ENCODE assay signal across 27 mouse cellular contexts in the genomic region with DNA sequence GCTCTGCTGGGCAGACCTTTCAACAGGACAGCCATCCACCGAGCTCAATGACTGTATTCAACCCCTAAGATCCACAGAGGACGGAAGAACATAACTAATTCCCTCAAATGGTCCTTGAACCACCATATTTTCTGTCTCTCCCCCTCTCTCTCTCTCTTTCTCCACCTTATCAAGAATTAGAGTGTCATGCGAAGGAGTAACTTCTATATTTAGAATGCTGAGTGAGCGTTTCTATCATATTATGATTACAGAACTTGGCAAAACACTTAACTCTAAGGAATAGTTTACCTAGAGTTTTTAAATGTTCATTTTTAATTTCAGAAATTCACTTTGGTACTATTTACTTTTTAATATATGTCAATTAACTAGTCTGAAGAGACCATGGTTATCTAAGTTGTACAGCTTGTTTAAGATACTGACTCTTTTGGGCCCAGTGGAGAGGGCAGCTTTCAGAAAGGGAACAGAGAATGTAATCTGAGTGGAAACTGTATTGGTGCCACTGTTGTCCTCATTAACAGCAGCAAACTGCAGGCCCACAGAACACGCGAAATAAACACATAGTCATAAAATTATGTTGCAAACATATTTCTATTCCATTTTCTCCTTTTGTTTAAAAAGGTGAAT. TPM values are rescaled to one million over a fixed set of nuclear protein-coding genes. Genes with fewer than 3 reads are reported as not detected.
DNase-seq lines count a peak whose midpoint lies in the region; ATAC-seq lines count a peak whose summit lies in the region.
"Had no signal": no experiment of that assay in that cellular context is flagged by ENCODE, and none has a peak within 500 bp of the region (broad histone marks: within the 10 kb centered on the region; RNA-seq: fewer than 3 reads in every experiment).

No protein-coding gene starts in this region.

- ATAC-seq in heart, embryonic 11.5 days (replicated peaks; ENCODE audit: insufficient number of reproducible peaks, low FRiP score, low TSS enrichment), result no peak
- 0 out of 2 replicates have a peak, but pooled peaks have one; percentile 41 for ATAC-seq in liver, embryonic 11.5 days (replicated peaks; ENCODE audit: low FRiP score)
- ATAC-seq in liver, embryonic 12.5 days, result peak; percentile 47; the same call in 1 of the 2 replicates
- ATAC-seq in forebrain, embryonic 11.5 days (replicated peaks; ENCODE audit: low FRiP score), result no peak
- no peak for ATAC-seq in cerebellum, adult (ENCODE audit: insufficient number of reproducible peaks, low FRiP score, low TSS enrichment)
- ATAC-seq: CD4-positive, CD25-positive, alpha-beta regulatory T cell, adult 4 months; forebrain, embryonic 15.5 days; hindbrain, postnatal 0 days; intestine, embryonic 16.5 days had no signal

- H3K4me1 ChIP-seq in heart, embryonic 11.5 days (ENCODE audit: control insufficient read depth, insufficient read depth, low read length), result peaks cover 5% of the 10 kb centered on the region; the same call in 1 of the 2 replicates
- H3K4me1 ChIP-seq in liver, embryonic 11.5 days (replicated peaks; ENCODE audit: control insufficient read depth, insufficient read depth, low read length), result peaks cover 3% of the 10 kb centered on the region; the same call in 1 of the 2 replicates
- peaks cover 33% of the 10 kb centered on the region for H3K4me1 ChIP-seq in liver, embryonic 12.5 days
- no peaks in the 10 kb centered on the region for H3K4me1 ChIP-seq in forebrain, embryonic 11.5 days (replicated peaks; ENCODE audit: control insufficient read depth, insufficient read depth, low read length)
- H3K4me1 ChIP-seq: limb, embryonic 12.5 days; stomach, embryonic 15.5 days had no signal

- H3K9ac ChIP-seq in heart, embryonic 11.5 days (ENCODE audit: low read depth, low read length), result no peak overlapping the region
- no peak overlapping the region for H3K9ac ChIP-seq in liver, embryonic 11.5 days (ENCODE audit: low read depth, low read length)
- H3K9ac ChIP-seq in liver, embryonic 12.5 days, result no peak overlapping the region
- no peak overlapping the region for H3K9ac ChIP-seq in forebrain, embryonic 11.5 days (ENCODE audit: low read length)
- H3K9ac ChIP-seq: embryonic facial prominence, embryonic 13.5 days; forebrain, embryonic 15.5 days; limb, embryonic 12.5 days; midbrain, embryonic 12.5 days; stomach, embryonic 15.5 days had no signal

- WGBS in heart, embryonic 11.5 days (ENCODE audit: insufficient replicate concordance), result 48% methylated on average over 6 of the region's 6 CpGs
- WGBS in liver, embryonic 11.5 days, result 60% methylated on average over 6 of the region's 6 CpGs
- 37% methylated on average over 6 of the region's 6 CpGs for WGBS in liver, embryonic 12.5 days (ENCODE audit: insufficient replicate concordance)
- WGBS in forebrain, embryonic 11.5 days, result 87% methylated on average over 6 of the region's 6 CpGs

- no peak for DNase-seq in heart, postnatal 36 days
- no peak for DNase-seq in liver, embryonic 11.5 days (ENCODE audit: low spot score)
- DNase-seq in liver, result no peak
- DNase-seq in kidney, adult 18-20 months, result no peak
- no peak for DNase-seq in forebrain, embryonic 11.5 days (ENCODE audit: low spot score)
- DNase-seq: adrenal gland, adult 2 months; cerebellum, adult 2 months; cerebellum, postnatal 25 days; embryo, embryonic 11 days; gastrocnemius, postnatal 25 days; kidney, postnatal 25 days; lung, adult 18-20 months; lung, postnatal 14 days; thymus, adult 18-20 months; thymus, postnatal 36 days had no signal

- H3K27me3 ChIP-seq in heart, embryonic 11.5 days (ENCODE audit: control insufficient read depth, insufficient read depth, low read length), result no peaks in the 10 kb centered on the region
- H3K27me3 ChIP-seq in liver, embryonic 11.5 days (replicated peaks; ENCODE audit: control insufficient read depth, insufficient read depth, low read length), result no peaks in the 10 kb centered on the region
- no peaks in the 10 kb centered on the region for H3K27me3 ChIP-seq in liver, embryonic 12.5 days (replicated peaks)
- H3K27me3 ChIP-seq in forebrain, embryonic 11.5 days (ENCODE audit: control insufficient read depth, insufficient read depth, low read length), result no peaks in the 10 kb centered on the region
- H3K27me3 ChIP-seq: embryonic facial prominence, embryonic 13.5 days; forebrain, embryonic 15.5 days; limb, embryonic 12.5 days; midbrain, embryonic 12.5 days; stomach, embryonic 15.5 days had no signal

- H3K4me2 ChIP-seq in heart, embryonic 11.5 days, result 0 out of 2 replicates have a peak overlapping the region, but pooled peaks have one; percentile 11
- no peak overlapping the region; the same call in 1 of the 2 replicates for H3K4me2 ChIP-seq in liver, embryonic 11.5 days
- H3K4me2 ChIP-seq in liver, embryonic 12.5 days, result peak overlapping the region; percentile 0; the same call in 1 of the 2 replicates
- no peak overlapping the region for H3K4me2 ChIP-seq in forebrain, embryonic 11.5 days (ENCODE audit: low read depth, low read length, severe bottlenecking)
- H3K4me2 ChIP-seq: embryonic facial prominence, embryonic 13.5 days; forebrain, embryonic 15.5 days; limb, embryonic 12.5 days; midbrain, embryonic 12.5 days; stomach, embryonic 15.5 days had no signal

- H3K4me3 ChIP-seq in heart, embryonic 11.5 days (ENCODE audit: low read depth, low read length), result no peak overlapping the region
- H3K4me3 ChIP-seq in liver, embryonic 11.5 days (ENCODE audit: low read depth, low read length), result no peak overlapping the region
- no peak overlapping the region for H3K4me3 ChIP-seq in liver, embryonic 12.5 days
- H3K4me3 ChIP-seq in forebrain, embryonic 11.5 days (ENCODE audit: low read depth, low read length), result no peak overlapping the region
- H3K4me3 ChIP-seq: embryonic facial prominence, embryonic 13.5 days; forebrain, embryonic 15.5 days; hindbrain, embryonic 10.5 days; limb, embryonic 12.5 days; midbrain, embryonic 12.5 days; stomach, embryonic 15.5 days had no signal

- intact Hi-C loops in heart, postnatal 36 days (cut with DNase I), result loop anchor here (10.0 kb wide), 2 partner anchors 605 to 665 kb away; a partner anchor contains a TSS

- no peaks in the 10 kb centered on the region for H3K9me3 ChIP-seq in heart, embryonic 11.5 days (replicated peaks; ENCODE audit: control insufficient read depth, low read length)
- no peaks in the 10 kb centered on the region for H3K9me3 ChIP-seq in liver, embryonic 11.5 days (ENCODE audit: control insufficient read depth, low read length)
- no peaks in the 10 kb centered on the region for H3K9me3 ChIP-seq in liver, embryonic 12.5 days (replicated peaks)
- no peaks in the 10 kb centered on the region for H3K9me3 ChIP-seq in forebrain, embryonic 11.5 days (ENCODE audit: control insufficient read depth, low read length)
- H3K9me3 ChIP-seq: embryonic facial prominence, embryonic 13.5 days; forebrain, embryonic 15.5 days; hindbrain, embryonic 10.5 days; limb, embryonic 12.5 days; midbrain, embryonic 12.5 days; stomach, embryonic 15.5 days had no signal

- 0 out of 2 replicates have a peak overlapping the region, but pooled peaks have one; percentile 25 for H3K27ac ChIP-seq in heart, embryonic 11.5 days (ENCODE audit: low read depth, low read length)
- H3K27ac ChIP-seq in liver, embryonic 11.5 days (ENCODE audit: low read depth, low read length), result no peak overlapping the region
- no peak overlapping the region for H3K27ac ChIP-seq in liver, embryonic 12.5 days
- no peak overlapping the region for H3K27ac ChIP-seq in forebrain, embryonic 11.5 days (ENCODE audit: low read depth, low read length)
- H3K27ac ChIP-seq: embryonic facial prominence, embryonic 13.5 days; forebrain, embryonic 15.5 days; hindbrain, embryonic 10.5 days; hindbrain, postnatal 0 days; limb, embryonic 12.5 days; midbrain, embryonic 12.5 days; stomach, embryonic 15.5 days had no signal

- H3K36me3 ChIP-seq in heart, embryonic 11.5 days (ENCODE audit: control insufficient read depth, insufficient read depth, low read length), result no peaks in the 10 kb centered on the region
- no peaks in the 10 kb centered on the region; the same call in 1 of the 2 replicates for H3K36me3 ChIP-seq in liver, embryonic 11.5 days (ENCODE audit: control insufficient read depth, insufficient read depth, low read length)
- peaks cover 10% of the 10 kb centered on the region; the same call in 1 of the 2 replicates for H3K36me3 ChIP-seq in liver, embryonic 12.5 days
- H3K36me3 ChIP-seq in forebrain, embryonic 11.5 days (ENCODE audit: control insufficient read depth, insufficient read depth, low read length), result peaks cover 3% of the 10 kb centered on the region; the same call in 1 of the 2 replicates

RNA-seq across cellular contexts. Expression of a gene that starts 5.8 kb away (rescaled TPM):
- polyA plus RNA-seq in heart, embryonic 11.5 days (2014; fragmentation: Nextera tagmentation; extraction: Ambion mirVana), result 20.7 and 26.5 TPM in 2 replicates
- 10 to 100 TPM; 20.6 to 21.2 TPM for total RNA-seq in heart, postnatal 36 days (2021)
- polyA plus RNA-seq in liver, embryonic 11.5 days (2014; fragmentation: Nextera tagmentation; extraction: Ambion mirVana), result 9.0 and 9.2 TPM in 2 replicates
- 3.4 and 4.8 TPM in 2 replicates for polyA plus RNA-seq in liver, embryonic 12.5 days (2016; fragmentation: Nextera tagmentation; extraction: Ambion mirVana)
- polyA plus RNA-seq in forebrain, embryonic 11.5 days (2014; fragmentation: Nextera tagmentation; extraction: Ambion mirVana), result 25.4 and 25.7 TPM in 2 replicates

Comparison
In these comparisons a context has a peak if more than half of its experiments do, and no peak if none do; other contexts are left out.
1. H3K4me2 ChIP-seq: peak in heart, embryonic 11.5 days (single experiment) and liver, embryonic 12.5 days (single experiment); none in liver, embryonic 11.5 days (single experiment) and forebrain, embryonic 11.5 days (single experiment).
2. ATAC-seq: peak in liver, embryonic 11.5 days (single experiment) and liver, embryonic 12.5 days (single experiment); none in heart, embryonic 11.5 days (single experiment), forebrain, embryonic 11.5 days (single experiment) and cerebellum, adult (single experiment).